Mouse (Mus musculus): Measurements from ENCODE around the gene Cdkal1.

Gene Cdkal1

GRCm38 (mm10) chr13:29278156-29278555 is 577.3 kb downstream of the Cdkal1 start:
- no peak for DNase-seq (ENCODE audit: low read depth, low spot score)

- peak; percentile 95 for DNase-seq (ENCODE audit: low read depth, low spot score)
Observed at GRCm38 (mm10) chr13:29274296-29274695, 581.2 kb downstream of the Cdkal1 start.

GRCm38 (mm10) chr13:29273693-29274221 is 581.7 kb downstream of the Cdkal1 start:
- peak; percentile 69 for DNase-seq (ENCODE audit: low read depth, low spot score)

- no peak for DNase-seq (ENCODE audit: low read depth, low spot score)
Observed at GRCm38 (mm10) chr13:29271451-29271850, 584.0 kb downstream of the Cdkal1 start.

- DNase-seq (ENCODE audit: low read depth, low spot score), result peak; percentile 51
Observed at GRCm38 (mm10) chr13:29264015-29264711, 591.3 kb downstream of the Cdkal1 start.

- no peak for DNase-seq (ENCODE audit: low read depth, low spot score)
Observed at GRCm38 (mm10) chr13:29262164-29262563, 593.3 kb downstream of the Cdkal1 start.

GRCm38 (mm10) chr13:29248535-29248934 is 606.9 kb downstream of the Cdkal1 start:
- DNase-seq (ENCODE audit: low read depth, low spot score), result no peak

- DNase-seq (ENCODE audit: low read depth, low spot score), result no peak
Observed at GRCm38 (mm10) chr13:29247800-29248199, 607.7 kb downstream of the Cdkal1 start.

GRCm38 (mm10) chr13:29235065-29235464 is 620.4 kb downstream of the Cdkal1 start:
- no peak for DNase-seq (ENCODE audit: low read depth, low spot score)

GRCm38 (mm10) chr13:29234442-29234841 is 621.0 kb downstream of the Cdkal1 start:
- DNase-seq (ENCODE audit: low read depth, low spot score), result peak; percentile 80

- DNase-seq (ENCODE audit: low read depth, low spot score), result no peak
Observed at GRCm38 (mm10) chr13:29233970-29234369, 621.5 kb downstream of the Cdkal1 start.

GRCm38 (mm10) chr13:29232681-29233080 is 622.8 kb downstream of the Cdkal1 start:
- peak; percentile 35 for DNase-seq (ENCODE audit: low read depth, low spot score)

GRCm38 (mm10) chr13:29224815-29225214 is 630.7 kb downstream of the Cdkal1 start:
- no peak for DNase-seq (ENCODE audit: low read depth, low spot score)

- no peak for DNase-seq (ENCODE audit: low read depth, low spot score)
Observed at GRCm38 (mm10) chr13:29222261-29222838, 633.1 kb downstream of the Cdkal1 start.

GRCm38 (mm10) chr13:29221646-29222045 is 633.8 kb downstream of the Cdkal1 start:
- DNase-seq (ENCODE audit: low read depth, low spot score), result no peak

GRCm38 (mm10) chr13:29218594-29219230 is 636.8 kb downstream of the Cdkal1 start:
- DNase-seq (ENCODE audit: low read depth, low spot score), result no peak

GRCm38 (mm10) chr13:29210159-29211021 is 645.1 kb downstream of the Cdkal1 start:
- DNase-seq (ENCODE audit: low read depth, low spot score), result peak; percentile 27

GRCm38 (mm10) chr13:29208749-29209148 is 646.7 kb downstream of the Cdkal1 start:
- no peak for DNase-seq (ENCODE audit: low read depth, low spot score)

GRCm38 (mm10) chr13:29203856-29204255 is 651.6 kb downstream of the Cdkal1 start:
- DNase-seq (ENCODE audit: low read depth, low spot score), result no peak

- no peak for DNase-seq (ENCODE audit: low read depth, low spot score)
Observed at GRCm38 (mm10) chr13:29203426-29203825, 652.0 kb downstream of the Cdkal1 start.

- DNase-seq (ENCODE audit: low read depth, low spot score), result no peak
Observed at GRCm38 (mm10) chr13:29202562-29202961, 652.9 kb downstream of the Cdkal1 start.

GRCm38 (mm10) chr13:29199679-29200078 is 655.8 kb downstream of the Cdkal1 start:
- no peak for DNase-seq (ENCODE audit: low read depth, low spot score)
